Mouse (Mus musculus): ENCODE results near the gene Ypel1.

Gene Ypel1

GRCm38 (mm10) chr16:17086669-17087193 lies 17.2 kb downstream of the Ypel1 start:
- DNase-seq (ENCODE audit: low spot score in 2 of 2): no peak

DNA sequence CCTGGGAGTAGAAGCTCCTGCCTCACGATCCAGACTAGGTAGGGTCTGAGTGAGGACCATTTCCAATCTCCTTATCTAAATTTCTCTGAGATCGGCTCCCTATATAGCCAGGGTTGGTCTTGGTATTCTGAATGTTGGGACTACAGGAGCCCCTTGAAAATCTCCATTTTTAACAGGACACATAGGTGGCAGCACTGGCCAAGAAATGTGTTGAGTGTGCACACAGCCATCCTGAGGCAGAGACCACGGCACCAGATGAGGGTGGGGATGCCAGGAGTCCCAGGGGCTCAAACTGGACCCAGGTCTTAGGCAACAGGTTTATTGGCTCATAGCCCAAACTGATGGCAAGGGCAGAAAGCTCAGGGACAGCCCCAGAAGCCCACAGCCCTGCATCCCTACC lies 18.9 kb downstream of the Ypel1 start:
- DNase-seq (ENCODE audit: low spot score in 2 of 2): no peak

GRCm38 (mm10) chr16:17096938-17097337 lies 27.4 kb downstream of the Ypel1 start:
- DNase-seq (ENCODE audit: low spot score in 2 of 2): no peak

DNA sequence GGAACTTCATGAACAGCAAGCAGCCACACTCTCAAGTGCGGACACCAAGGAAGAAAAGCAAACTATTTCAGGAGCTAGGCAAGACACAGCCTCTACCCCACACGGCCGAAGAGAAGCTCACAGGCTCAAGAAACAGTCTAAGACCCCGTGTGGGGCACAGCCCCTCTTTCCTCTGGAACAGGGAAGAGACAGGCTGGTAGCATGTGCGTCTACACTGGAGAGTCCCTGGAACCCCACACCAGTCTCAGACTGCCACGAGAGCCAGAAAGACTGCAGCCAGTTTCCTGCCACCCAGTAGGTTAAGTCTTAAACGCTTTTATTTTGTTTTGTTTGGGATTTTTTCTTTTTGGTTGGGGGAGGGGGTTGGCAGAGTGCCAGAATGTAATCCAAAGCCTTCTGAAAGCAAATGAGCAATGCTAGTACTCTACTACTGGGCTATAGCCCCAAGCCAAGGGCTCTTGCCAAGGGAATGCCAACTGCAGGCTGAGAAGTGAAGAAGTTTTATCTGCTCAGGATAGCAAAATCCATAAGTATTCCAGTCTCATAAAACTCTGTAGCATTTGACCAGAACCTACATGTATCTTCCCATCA lies 33.2 kb downstream of the Ypel1 start:
- DNase-seq (ENCODE audit: low spot score in 2 of 2): no peak

GRCm38 (mm10) chr16:17104600-17104999 lies 35.1 kb downstream of the Ypel1 start:
- DNase-seq (ENCODE audit: low spot score in 2 of 2): no peak

- peak in 1 of 2 experiments; percentile 57 for DNase-seq (ENCODE audit: low spot score in 2 of 2)
Observed at GRCm38 (mm10) chr16:17110771-17111743, 41.6 kb downstream of the Ypel1 start, which contains the start of gene Ppil2. Gene Ppil2 (minus strand): TSS chr16:17111257.

DNA sequence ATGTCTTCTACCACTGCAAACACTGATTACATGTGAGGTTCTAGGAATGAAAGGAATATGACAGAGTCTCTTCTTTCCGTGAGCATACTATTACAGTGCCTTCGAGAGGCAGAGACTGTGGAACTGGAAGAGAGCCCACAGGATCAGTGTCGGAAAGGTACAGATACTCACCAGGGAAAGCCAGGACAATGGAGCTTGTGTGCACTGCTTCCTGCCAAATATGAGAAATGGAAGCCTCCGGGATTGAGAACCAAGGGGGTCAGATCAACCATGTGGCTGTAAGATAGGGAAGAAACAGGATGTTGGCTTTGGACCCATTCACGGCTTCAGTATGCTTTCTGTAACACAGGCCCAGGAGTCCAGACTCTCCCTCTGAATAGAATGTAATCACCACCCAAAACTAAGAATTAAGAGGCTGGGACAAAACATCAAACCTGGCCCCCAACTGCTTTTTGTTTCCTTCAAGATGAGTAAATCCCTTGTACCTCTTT lies 47.9 kb downstream of the Ypel1 start:
- DNase-seq (ENCODE audit: low spot score in 2 of 2): no peak

DNA sequence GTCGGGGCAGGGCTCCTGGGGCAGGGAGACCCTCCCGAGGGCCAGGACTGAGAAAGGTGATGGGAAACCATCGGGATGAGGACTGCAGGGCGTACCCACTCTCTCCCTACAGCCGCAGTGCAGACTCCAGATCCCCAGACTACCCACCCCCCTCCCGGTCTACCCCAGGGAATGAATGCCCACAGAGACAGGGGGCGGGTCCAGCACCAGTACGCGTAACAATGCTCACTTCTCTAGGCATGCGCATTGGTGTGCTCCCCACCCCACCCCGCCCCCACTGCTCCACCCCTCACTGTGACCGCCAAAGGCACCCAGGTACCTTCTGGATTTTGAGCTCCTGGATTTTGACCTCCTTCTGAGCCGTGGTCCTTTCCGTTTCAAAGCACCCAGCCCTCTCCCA lies 52.1 kb downstream of the Ypel1 start:
- no peak for DNase-seq (ENCODE audit: low spot score in 2 of 2)

- DNase-seq (ENCODE audit: low spot score in 2 of 2): no peak
Observed at GRCm38 (mm10) chr16:17124119-17124870, 54.8 kb downstream of the Ypel1 start.

GRCm38 (mm10) chr16:17124871-17125520 lies 55.5 kb downstream of the Ypel1 start, which contains the start of gene 2610318N02Rik:
Gene 2610318N02Rik (minus strand): TSS chr16:17125167.
- peak; percentile 61 to 78 for DNase-seq (ENCODE audit: low spot score in 2 of 2)

- no peak for DNase-seq (ENCODE audit: low spot score in 2 of 2)
Observed at GRCm38 (mm10) chr16:17127292-17127691, 57.8 kb downstream of the Ypel1 start.

DNA sequence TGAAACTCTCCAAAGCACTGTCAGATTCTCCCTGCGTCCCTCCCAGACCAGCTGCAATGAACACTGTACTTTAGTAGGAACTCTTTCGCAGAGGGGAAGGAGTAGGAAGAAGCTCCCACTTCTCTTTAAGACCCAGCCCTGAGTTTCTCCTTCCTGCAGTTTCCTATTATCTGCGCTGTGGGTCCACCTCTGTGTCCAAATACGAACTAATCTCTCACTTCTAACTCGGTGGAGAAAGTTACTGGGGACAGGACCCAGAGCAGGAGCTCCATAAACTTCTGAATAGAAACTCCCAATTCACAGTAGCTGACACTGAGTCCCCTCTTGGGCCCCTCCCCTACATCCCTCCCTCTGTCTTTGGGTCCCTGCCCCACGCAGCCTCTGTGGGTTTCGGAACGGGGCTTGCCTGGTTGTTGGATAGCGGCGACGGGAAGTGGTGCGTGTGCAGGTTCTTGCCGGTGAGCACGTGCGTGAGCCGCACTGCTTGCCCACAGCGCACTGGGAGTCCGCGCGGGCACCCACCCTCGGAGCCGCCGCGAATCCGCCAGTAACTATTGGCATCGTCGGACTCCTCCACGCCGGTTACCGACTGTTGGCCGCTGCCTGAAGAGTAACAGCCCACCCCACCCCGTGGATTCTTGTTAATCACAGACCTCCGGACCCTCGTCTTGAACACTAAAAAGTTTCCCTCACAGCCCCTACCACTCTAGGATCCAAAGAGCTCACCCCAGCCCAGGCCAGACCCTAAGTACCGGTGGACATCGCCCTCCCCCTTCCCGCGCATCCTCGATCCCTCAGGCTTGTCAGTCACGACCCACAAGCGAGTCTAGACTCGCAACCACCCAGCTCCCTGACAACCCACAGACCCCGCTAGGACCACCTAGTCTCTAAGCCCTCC lies 61.9 kb downstream of the Ypel1 start:
- DNase-seq (ENCODE audit: low spot score in 2 of 2): no peak

DNA sequence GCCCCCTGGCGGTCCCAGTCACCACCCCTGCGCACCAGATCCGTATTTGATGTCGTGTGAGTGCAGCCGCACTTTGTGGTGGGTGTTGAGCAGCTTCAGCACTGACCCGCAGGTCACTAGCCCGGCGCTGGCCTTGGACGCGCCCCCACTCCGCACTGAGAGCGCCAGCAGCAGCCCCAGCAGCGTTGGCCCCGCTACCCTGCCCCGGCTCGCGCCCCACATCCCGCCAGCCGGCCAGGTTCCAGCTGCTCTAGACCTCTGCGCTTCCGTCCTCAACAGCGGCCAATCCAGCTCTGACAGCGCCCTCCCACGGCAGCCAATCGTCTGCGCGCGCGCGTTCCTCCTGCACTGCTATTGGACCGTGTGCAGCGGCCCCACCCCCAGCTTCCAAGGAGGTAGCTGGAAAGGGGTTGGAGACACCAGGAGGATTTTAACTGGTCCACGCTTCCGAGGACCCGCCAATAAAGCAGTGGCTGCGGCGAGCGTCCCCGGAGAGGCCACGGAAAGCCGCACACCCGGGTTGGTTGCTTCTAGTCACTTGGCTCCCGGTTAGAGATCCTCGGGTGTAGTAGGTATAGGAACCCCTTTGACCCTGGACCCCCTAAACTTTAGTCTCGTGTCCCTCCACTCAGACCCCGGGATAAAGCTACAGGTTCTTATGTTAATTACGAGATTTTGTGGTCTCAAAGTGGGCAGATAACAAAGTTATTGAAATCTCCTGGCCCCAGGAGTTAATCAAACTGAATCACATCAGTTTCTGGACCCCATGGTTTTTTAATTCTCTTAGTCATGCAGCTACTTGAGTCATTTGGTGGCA lies 62.8 kb downstream of the Ypel1 start, which contains the start of gene Sdf2l1:
Sdf2l1 (minus strand) TSS at position 295 of the 817 bp plus-strand sequence.
- DNase-seq (ENCODE audit: low spot score in 2 of 2): peak; percentile 92 to 97

DNA sequence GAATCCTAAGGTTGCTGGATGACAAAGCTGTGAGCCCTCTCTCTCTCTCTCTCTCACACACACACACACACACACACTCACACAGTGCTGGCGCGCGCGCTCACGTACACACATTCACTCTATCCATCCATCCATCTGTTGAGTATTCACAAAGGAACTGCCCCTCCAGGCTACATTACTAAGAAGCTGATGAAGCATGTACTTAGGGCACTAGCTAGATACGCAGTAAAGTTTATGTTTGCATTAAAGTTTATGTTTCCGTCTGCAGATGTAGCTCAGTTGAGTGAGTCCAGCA lies 63.4 kb downstream of the Ypel1 start:
- no peak for DNase-seq (ENCODE audit: low spot score in 2 of 2)
